Mouse (Mus musculus) bone marrow macrophage, adult 2 months (primary cell): Measurements from ENCODE around the gene Lbp. TPM values are rescaled to one million over a fixed set of nuclear protein-coding genes. Genes with fewer than 3 reads are reported as not detected.

Experiments used
- H3K27ac ChIP-seq: 2 replicates; pipeline ENCODE4 v1.5.1; 2012; ENCODE audit warnings: low read depth, low read length; ENCODE audit not compliant: insufficient read depth
- H3K4me1 ChIP-seq: 2 replicates; pipeline ENCODE4 v1.6.1; 2012; ENCODE audit warnings: low read length; ENCODE audit not compliant: control insufficient read depth, insufficient read depth
- H3K4me3 ChIP-seq: 2 replicates; pipeline ENCODE4 v1.5.1; 2012; ENCODE audit warnings: mild to moderate bottlenecking, low read length, moderate library complexity; ENCODE audit not compliant: insufficient read depth
- CTCF ChIP-seq: IDR thresholded peaks from 2 replicates; pipeline ENCODE4 v1.5.1; 2012; ENCODE audit warnings: low read depth, mild to moderate bottlenecking, low read length, moderate library complexity
- POLR2A ChIP-seq: IDR thresholded peaks from 2 replicates; pipeline ENCODE4 v1.6.1; 2012; ENCODE audit warnings: mild to moderate bottlenecking, low read depth, low read length, borderline replicate concordance
- polyA plus RNA-seq: library from polyadenylated mRNA; stranded (reverse); fragments of >200 nt; gene quantifications from 2 replicates; pipeline ENCODE4 v1.2.4, GENCODE M21; 2012; ENCODE audit not compliant: missing spikeins, insufficient read depth, insufficient read length

Gene Lbp
- polyA plus RNA-seq, 1 experiment: 0.24 TPM

GRCm38 (mm10) chr2:158299731-158300130, 6.6 kb upstream of the Lbp start:
- H3K27ac ChIP-seq: no peak overlapping the region
- H3K4me3 ChIP-seq: no peak overlapping the region
- TF ChIP-seq POLR2A (no peak), CTCF (no peak)
- H3K4me1 ChIP-seq: no peaks in the 10 kb centered on the region

- Histone ChIP-seq H3K4me1 (peaks cover 16% of the 10 kb centered on the region), H3K4me3 (no peak overlapping the region), H3K27ac (no peak overlapping the region)
- TF ChIP-seq CTCF (no peak), POLR2A (no peak)
Measured at GRCm38 (mm10) chr2:158302807-158303206, 3.5 kb upstream of the Lbp start.

- Histone ChIP-seq H3K4me3 (no peak overlapping the region; the same call in 1 of the 2 replicates), H3K27ac (0 out of 2 replicates have a peak overlapping the region, but pooled peaks have one; percentile 12)
Measured at GRCm38 (mm10) chr2:158306696-158307049, 380 bp downstream of the Lbp start.

GRCm38 (mm10) chr2:158308276-158308675, 2.0 kb downstream of the Lbp start:
- no peak overlapping the region for H3K27ac ChIP-seq
- H3K4me1 ChIP-seq: peaks cover 30% of the 10 kb centered on the region
- H3K4me3 ChIP-seq: no peak overlapping the region
- TF ChIP-seq POLR2A (no peak), CTCF (no peak)

More at GRCm38 (mm10) chr2:158306696-158307049, 380 bp downstream of the Lbp start:
- peaks cover 24% of the 10 kb centered on the region for H3K4me1 ChIP-seq
- TF ChIP-seq POLR2A (no peak), CTCF (no peak)

GRCm38 (mm10) chr2:158313089-158313488, 6.8 kb downstream of the Lbp start:
- Histone ChIP-seq H3K4me3 (no peak overlapping the region), H3K27ac (no peak overlapping the region), H3K4me1 (peaks cover 17% of the 10 kb centered on the region)
- TF ChIP-seq CTCF: no peak
- TF ChIP-seq POLR2A: no peak

GRCm38 (mm10) chr2:158316371-158316770, 10.1 kb downstream of the Lbp start:
- H3K4me3 ChIP-seq: no peak overlapping the region
- H3K4me1 ChIP-seq: peaks cover 9% of the 10 kb centered on the region; the same call in 1 of the 2 replicates
- no peak overlapping the region for H3K27ac ChIP-seq
- TF ChIP-seq POLR2A (no peak), CTCF (peak; percentile 21; the same call in 1 of the 2 replicates)

- Histone ChIP-seq H3K27ac (no peak overlapping the region), H3K4me3 (no peak overlapping the region), H3K4me1 (peaks cover 9% of the 10 kb centered on the region; the same call in 1 of the 2 replicates)
- TF ChIP-seq CTCF (peak; percentile 21; the same call in 1 of the 2 replicates), POLR2A (no peak)
Measured at GRCm38 (mm10) chr2:158317026-158317425, 10.7 kb downstream of the Lbp start.

- Histone ChIP-seq H3K4me1 (no peaks in the 10 kb centered on the region), H3K4me3 (no peak overlapping the region), H3K27ac (no peak overlapping the region)
- no peak for TF ChIP-seq POLR2A
- no peak for TF ChIP-seq CTCF
Measured at GRCm38 (mm10) chr2:158321596-158321995, 15.3 kb downstream of the Lbp start.

- no peak overlapping the region for H3K4me3 ChIP-seq
- H3K4me1 ChIP-seq: no peaks in the 10 kb centered on the region
- H3K27ac ChIP-seq: no peak overlapping the region
- TF ChIP-seq CTCF (no peak), POLR2A (no peak)
Measured at GRCm38 (mm10) chr2:158322845-158323244, 16.6 kb downstream of the Lbp start.

- TF ChIP-seq CTCF: no peak
- no peak for TF ChIP-seq POLR2A
- H3K4me1 ChIP-seq: no peaks in the 10 kb centered on the region
Measured at GRCm38 (mm10) chr2:158324531-158325190, 18.4 kb downstream of the Lbp start.

More at GRCm38 (mm10) chr2:158324531-158325190, 18.4 kb downstream of the Lbp start:
- Histone ChIP-seq H3K4me3 (no peak overlapping the region), H3K27ac (no peak overlapping the region)
